Mouse (Mus musculus): Measurements from ENCODE around the gene Gmfg. TPM values are rescaled to one million over a fixed set of nuclear protein-coding genes. Genes with fewer than 3 reads are reported as not detected.
A peak's percentile ranks its signal among the peaks of the same experiment; 100 is the strongest.

Gmfg gene
- polyA plus RNA-seq, 1 experiment: 354 TPM

GRCm38 (mm10) chr7:28452361-28453005 lies 15.2 kb downstream of the Gmfg start:
- no peak overlapping the region for H3K27ac ChIP-seq (ENCODE audit: control insufficient read depth, insufficient read depth, low read depth, low read length, poor library complexity)
- H3K4me3 ChIP-seq (replicated peaks; ENCODE audit: control insufficient read depth, low read depth, low read length): peak overlapping the region; percentile 53
- 4% methylated on average over 23 of the region's 24 CpGs for WGBS
- TF ChIP-seq CTCF (IDR thresholded peaks at IDR 0.05; ENCODE audit: control insufficient read depth, insufficient read depth, low read length) (no peak), POLR2A (IDR thresholded peaks at IDR 0.05; ENCODE audit: borderline replicate concordance, control insufficient read depth, low read depth, low read length) (no peak)
- peaks cover 2% of the 10 kb centered on the region; the same call in 1 of the 2 replicates for H3K4me1 ChIP-seq (ENCODE audit: control insufficient read depth, insufficient read depth, low read length)

GRCm38 (mm10) chr7:28460361-28460760 lies 23.1 kb downstream of the Gmfg start:
- Histone ChIP-seq H3K27ac (ENCODE audit: control insufficient read depth, insufficient read depth, low read depth, low read length, poor library complexity) (no peak overlapping the region), H3K4me1 (ENCODE audit: control insufficient read depth, insufficient read depth, low read length) (no peaks in the 10 kb centered on the region), H3K4me3 (replicated peaks; ENCODE audit: control insufficient read depth, low read depth, low read length) (no peak overlapping the region)
- 69% methylated on average over 5 of the region's 5 CpGs for WGBS
- no peak for TF ChIP-seq CTCF (IDR thresholded peaks at IDR 0.05; ENCODE audit: control insufficient read depth, insufficient read depth, low read length)
- no peak for TF ChIP-seq POLR2A (IDR thresholded peaks at IDR 0.05; ENCODE audit: borderline replicate concordance, control insufficient read depth, low read depth, low read length)

- H3K27ac ChIP-seq (ENCODE audit: control insufficient read depth, insufficient read depth, low read depth, low read length, poor library complexity): no peak overlapping the region
- no peaks in the 10 kb centered on the region for H3K4me1 ChIP-seq (ENCODE audit: control insufficient read depth, insufficient read depth, low read length)
- no peak for TF ChIP-seq CTCF (IDR thresholded peaks at IDR 0.05; ENCODE audit: control insufficient read depth, insufficient read depth, low read length)
- no peak for TF ChIP-seq POLR2A (IDR thresholded peaks at IDR 0.05; ENCODE audit: borderline replicate concordance, control insufficient read depth, low read depth, low read length)
- 56% methylated on average over 2 of the region's 2 CpGs for WGBS
- no peak overlapping the region for H3K4me3 ChIP-seq (replicated peaks; ENCODE audit: control insufficient read depth, low read depth, low read length)
Measured at GRCm38 (mm10) chr7:28462769-28463168, 25.5 kb downstream of the Gmfg start.

GRCm38 (mm10) chr7:28464416-28465212 lies 27.4 kb downstream of the Gmfg start:
- no peaks in the 10 kb centered on the region for H3K4me1 ChIP-seq (ENCODE audit: control insufficient read depth, insufficient read depth, low read length)
- no peak overlapping the region for H3K27ac ChIP-seq (ENCODE audit: control insufficient read depth, insufficient read depth, low read depth, low read length, poor library complexity)
- WGBS: 38% methylated on average over 10 of the region's 10 CpGs
- TF ChIP-seq CTCF (IDR thresholded peaks at IDR 0.05; ENCODE audit: control insufficient read depth, insufficient read depth, low read length) (no peak), POLR2A (IDR thresholded peaks at IDR 0.05; ENCODE audit: borderline replicate concordance, control insufficient read depth, low read depth, low read length) (no peak)
- no peak overlapping the region for H3K4me3 ChIP-seq (replicated peaks; ENCODE audit: control insufficient read depth, low read depth, low read length)

- Histone ChIP-seq H3K27ac (ENCODE audit: control insufficient read depth, insufficient read depth, low read depth, low read length, poor library complexity) (no peak overlapping the region), H3K4me3 (replicated peaks; ENCODE audit: control insufficient read depth, low read depth, low read length) (no peak overlapping the region), H3K4me1 (ENCODE audit: control insufficient read depth, insufficient read depth, low read length) (no peaks in the 10 kb centered on the region)
- TF ChIP-seq POLR2A (IDR thresholded peaks at IDR 0.05; ENCODE audit: borderline replicate concordance, control insufficient read depth, low read depth, low read length): no peak
- no peak for TF ChIP-seq CTCF (IDR thresholded peaks at IDR 0.05; ENCODE audit: control insufficient read depth, insufficient read depth, low read length)
- 81% methylated on average over 40 of the region's 40 CpGs for WGBS
Measured at GRCm38 (mm10) chr7:28466721-28467212, 29.5 kb downstream of the Gmfg start.

GRCm38 (mm10) chr7:28467213-28467751 lies 30.0 kb downstream of the Gmfg start:
- Histone ChIP-seq H3K4me3 (replicated peaks; ENCODE audit: control insufficient read depth, low read depth, low read length) (peak overlapping the region; percentile 16), H3K4me1 (ENCODE audit: control insufficient read depth, insufficient read depth, low read length) (no peaks in the 10 kb centered on the region), H3K27ac (ENCODE audit: control insufficient read depth, insufficient read depth, low read depth, low read length, poor library complexity) (no peak overlapping the region; the same call in 1 of the 2 replicates)
- WGBS: 15% methylated on average over 59 of the region's 63 CpGs
- TF ChIP-seq CTCF (IDR thresholded peaks at IDR 0.05; ENCODE audit: control insufficient read depth, insufficient read depth, low read length): no peak
- TF ChIP-seq POLR2A (IDR thresholded peaks at IDR 0.05; ENCODE audit: borderline replicate concordance, control insufficient read depth, low read depth, low read length): no peak

- TF ChIP-seq CTCF (IDR thresholded peaks at IDR 0.05; ENCODE audit: control insufficient read depth, insufficient read depth, low read length) (no peak), POLR2A (IDR thresholded peaks at IDR 0.05; ENCODE audit: borderline replicate concordance, control insufficient read depth, low read depth, low read length) (no peak)
- Histone ChIP-seq H3K4me3 (replicated peaks; ENCODE audit: control insufficient read depth, low read depth, low read length) (no peak overlapping the region), H3K4me1 (ENCODE audit: control insufficient read depth, insufficient read depth, low read length) (no peaks in the 10 kb centered on the region), H3K27ac (ENCODE audit: control insufficient read depth, insufficient read depth, low read depth, low read length, poor library complexity) (no peak overlapping the region)
- WGBS: 89% methylated on average over 6 of the region's 6 CpGs
Measured at GRCm38 (mm10) chr7:28476191-28476590, 38.9 kb downstream of the Gmfg start.

GRCm38 (mm10) chr7:28477363-28477762 lies 40.1 kb downstream of the Gmfg start:
- Histone ChIP-seq H3K27ac (ENCODE audit: control insufficient read depth, insufficient read depth, low read depth, low read length, poor library complexity) (no peak overlapping the region), H3K4me1 (ENCODE audit: control insufficient read depth, insufficient read depth, low read length) (no peaks in the 10 kb centered on the region), H3K4me3 (replicated peaks; ENCODE audit: control insufficient read depth, low read depth, low read length) (no peak overlapping the region)
- no peak for TF ChIP-seq POLR2A (IDR thresholded peaks at IDR 0.05; ENCODE audit: borderline replicate concordance, control insufficient read depth, low read depth, low read length)
- no peak for TF ChIP-seq CTCF (IDR thresholded peaks at IDR 0.05; ENCODE audit: control insufficient read depth, insufficient read depth, low read length)
- 88% methylated on average over 5 of the region's 5 CpGs for WGBS

Measured in bone marrow, adult 2 months (tissue).